Mouse (Mus musculus) lung, adult 2 months (tissue): Measurements from ENCODE around the gene Gnao1.

Experiments used
- CTCF ChIP-seq: fragments of 200-500 bp; IDR thresholded peaks from 2 replicates; pipeline ENCODE4 v1.5.1; 2011; ENCODE audit warnings: mild to moderate bottlenecking, low read length, control low read depth; ENCODE audit not compliant: insufficient read depth
- POLR2A ChIP-seq: fragments of 200-500 bp; IDR thresholded peaks from 2 replicates; pipeline ENCODE4 v1.6.1; 2011; ENCODE audit warnings: low read depth, mild to moderate bottlenecking, control low read depth, low read length, borderline replicate concordance; ENCODE audit errors: extremely low read depth

GRCm38 (mm10) chr8:93813405-93813761 is 3.6 kb downstream of the Gnao1 start:
- TF ChIP-seq CTCF, result no peak
- TF ChIP-seq POLR2A, result no peak
